Mouse (Mus musculus): ENCODE results near the gene Sec14l5. TPM values are rescaled to one million over a fixed set of nuclear protein-coding genes. Genes with fewer than 3 reads are reported as not detected.
A peak's percentile ranks its signal among the peaks of the same experiment; 100 is the strongest.

Gene Sec14l5
- polyA plus RNA-seq, 1 experiment from 2014 or later = 0.18 TPM

DNA sequence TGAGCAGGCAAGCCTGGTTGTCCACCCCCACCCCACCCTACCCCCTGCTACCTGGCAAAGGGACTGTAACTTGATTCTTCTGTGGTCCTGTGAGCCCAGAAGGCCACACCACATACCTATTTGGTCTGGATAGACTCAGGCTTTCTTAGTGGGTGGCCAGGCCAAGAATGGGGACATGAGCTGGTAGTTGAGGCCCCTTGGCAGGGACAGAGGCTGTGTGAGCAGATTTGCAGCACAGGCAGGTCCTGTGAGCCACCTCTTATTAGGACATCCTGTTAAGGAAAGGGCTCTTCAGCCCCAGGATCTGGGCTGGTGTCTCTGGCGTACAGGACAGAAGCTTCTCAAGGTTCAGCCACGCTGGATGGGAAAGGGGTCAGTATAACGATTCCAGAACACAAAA is 10.2 kb downstream of the Sec14l5 start:
- H3K4me1 ChIP-seq = peaks cover 10% of the 10 kb centered on the region
- H3K9ac ChIP-seq = no peak overlapping the region
- H3K4me2 ChIP-seq = no peak overlapping the region
- no peak overlapping the region for H3K4me3 ChIP-seq
- no peaks in the 10 kb centered on the region for H3K36me3 ChIP-seq (ENCODE audit: poor library complexity, severe bottlenecking)
- no peaks in the 10 kb centered on the region for H3K9me3 ChIP-seq (replicated peaks)
- H3K27me3 ChIP-seq = 0 out of 2 replicates have a peak, but pooled peaks cover 6% of the 10 kb centered on the region
- no peak for ATAC-seq
- no peak overlapping the region for H3K27ac ChIP-seq
- 79% methylated on average over 3 of the region's 3 CpGs for WGBS

GRCm38 (mm10) chr16:5159248-5159647 is 12.3 kb downstream of the Sec14l5 start:
- 0 out of 2 replicates have a peak, but pooled peaks cover 6% of the 10 kb centered on the region for H3K27me3 ChIP-seq
- H3K36me3 ChIP-seq (ENCODE audit: poor library complexity, severe bottlenecking) = no peaks in the 10 kb centered on the region
- ATAC-seq = no peak
- no peaks in the 10 kb centered on the region for H3K9me3 ChIP-seq (replicated peaks)
- no peak overlapping the region for H3K4me3 ChIP-seq
- 87% methylated on average over 8 of the region's 8 CpGs for whole genome bisulfite sequencing
- no peaks in the 10 kb centered on the region for H3K4me1 ChIP-seq
- H3K9ac ChIP-seq = no peak overlapping the region
- no peak overlapping the region for H3K27ac ChIP-seq
- no peak overlapping the region for H3K4me2 ChIP-seq

DNA sequence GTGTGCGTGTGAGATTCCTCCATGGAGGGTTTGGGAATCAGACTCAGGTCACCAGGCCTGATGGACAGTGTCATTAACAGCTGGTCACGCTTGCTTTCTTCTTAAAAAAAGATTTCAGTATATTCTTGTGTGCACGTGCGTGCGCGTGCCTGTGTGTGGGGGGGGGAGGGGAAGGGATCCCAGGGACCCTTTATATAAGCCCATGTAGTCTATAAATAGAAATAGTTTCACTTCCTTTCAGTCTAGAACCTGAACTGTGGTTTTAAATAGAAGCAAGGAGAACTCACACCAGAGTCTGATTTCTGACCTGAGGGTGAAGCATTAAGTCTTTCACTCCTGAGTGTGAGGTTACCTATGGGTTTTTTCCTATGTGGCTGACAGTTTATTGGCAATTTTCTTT is 17.4 kb downstream of the Sec14l5 start:
- Histone ChIP-seq H3K27me3 (no peaks in the 10 kb centered on the region), H3K36me3 (ENCODE audit: poor library complexity, severe bottlenecking) (no peaks in the 10 kb centered on the region), H3K4me1 (no peaks in the 10 kb centered on the region), H3K9ac (no peak overlapping the region), H3K4me3 (no peak overlapping the region), H3K27ac (no peak overlapping the region), H3K4me2 (no peak overlapping the region), H3K9me3 (replicated peaks) (no peaks in the 10 kb centered on the region)
- WGBS = 91% methylated on average over 6 of the region's 6 CpGs
- no peak for ATAC-seq

DNA sequence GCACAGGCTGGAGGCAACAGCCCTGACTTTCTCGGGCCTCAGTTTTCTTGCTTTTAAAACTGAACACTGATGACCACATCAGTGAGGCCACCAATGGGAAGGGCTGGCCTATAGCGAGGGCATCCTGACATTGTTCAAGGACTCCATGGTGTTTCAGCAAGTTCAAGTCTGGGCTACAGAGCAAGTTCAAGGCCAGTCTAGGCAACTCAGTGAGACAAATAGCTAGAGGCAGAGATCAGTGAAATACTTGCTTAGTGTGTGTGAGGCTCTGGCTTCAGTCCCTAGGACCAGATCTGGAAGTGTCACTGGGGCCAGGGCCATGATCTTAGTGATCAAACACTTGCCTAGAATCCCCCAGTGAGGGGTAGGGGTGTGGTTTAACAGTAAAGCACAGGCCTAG is 21.1 kb downstream of the Sec14l5 start:
- no peaks in the 10 kb centered on the region for H3K36me3 ChIP-seq (ENCODE audit: poor library complexity, severe bottlenecking)
- H3K9ac ChIP-seq = no peak overlapping the region
- H3K4me3 ChIP-seq = no peak overlapping the region
- H3K9me3 ChIP-seq (replicated peaks) = no peaks in the 10 kb centered on the region
- no peak overlapping the region for H3K27ac ChIP-seq
- H3K4me1 ChIP-seq = no peaks in the 10 kb centered on the region
- 78% methylated on average over 2 of the region's 2 CpGs for WGBS
- no peaks in the 10 kb centered on the region for H3K27me3 ChIP-seq
- H3K4me2 ChIP-seq = no peak overlapping the region
- no peak for ATAC-seq

DNA sequence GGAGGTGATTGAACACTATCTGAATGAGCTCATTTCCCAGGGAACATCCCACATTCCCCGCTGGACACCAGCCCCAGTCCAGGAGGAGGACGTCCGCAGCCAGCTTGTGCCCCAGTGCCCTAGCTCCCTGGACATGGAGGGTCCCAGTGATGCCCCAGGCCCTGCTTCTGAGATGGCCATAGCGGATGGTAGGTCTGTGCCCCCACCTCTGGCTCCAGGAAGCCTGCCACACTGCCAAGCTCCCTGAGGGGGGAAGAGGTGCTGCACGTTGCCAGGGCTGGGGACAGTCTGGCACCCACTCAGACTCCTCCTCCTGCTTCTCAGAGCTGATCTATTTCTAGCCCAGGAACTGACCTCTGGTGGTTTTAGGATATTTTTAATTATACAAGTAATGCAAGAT is 21.9 kb downstream of the Sec14l5 start:
- no peaks in the 10 kb centered on the region for H3K27me3 ChIP-seq
- H3K36me3 ChIP-seq (ENCODE audit: poor library complexity, severe bottlenecking) = no peaks in the 10 kb centered on the region
- H3K27ac ChIP-seq = no peak overlapping the region
- ATAC-seq = no peak
- no peaks in the 10 kb centered on the region for H3K4me1 ChIP-seq
- WGBS = 76% methylated on average over 5 of the region's 5 CpGs
- no peak overlapping the region for H3K4me3 ChIP-seq
- no peak overlapping the region for H3K9ac ChIP-seq
- no peak overlapping the region for H3K4me2 ChIP-seq
- no peaks in the 10 kb centered on the region for H3K9me3 ChIP-seq (replicated peaks)

- no peak for ATAC-seq
- H3K27ac ChIP-seq = no peak overlapping the region
- no peak overlapping the region for H3K4me2 ChIP-seq
- WGBS = 92% methylated on average over 6 of the region's 6 CpGs
- no peaks in the 10 kb centered on the region for H3K9me3 ChIP-seq (replicated peaks)
- no peak overlapping the region for H3K4me3 ChIP-seq
- H3K36me3 ChIP-seq (ENCODE audit: poor library complexity, severe bottlenecking) = no peaks in the 10 kb centered on the region
- H3K27me3 ChIP-seq = no peaks in the 10 kb centered on the region
- no peaks in the 10 kb centered on the region for H3K4me1 ChIP-seq
- no peak overlapping the region for H3K9ac ChIP-seq
These were observed 25.7 kb downstream of the Sec14l5 start for GRCm38 (mm10) chr16:5172636-5173035.

DNA sequence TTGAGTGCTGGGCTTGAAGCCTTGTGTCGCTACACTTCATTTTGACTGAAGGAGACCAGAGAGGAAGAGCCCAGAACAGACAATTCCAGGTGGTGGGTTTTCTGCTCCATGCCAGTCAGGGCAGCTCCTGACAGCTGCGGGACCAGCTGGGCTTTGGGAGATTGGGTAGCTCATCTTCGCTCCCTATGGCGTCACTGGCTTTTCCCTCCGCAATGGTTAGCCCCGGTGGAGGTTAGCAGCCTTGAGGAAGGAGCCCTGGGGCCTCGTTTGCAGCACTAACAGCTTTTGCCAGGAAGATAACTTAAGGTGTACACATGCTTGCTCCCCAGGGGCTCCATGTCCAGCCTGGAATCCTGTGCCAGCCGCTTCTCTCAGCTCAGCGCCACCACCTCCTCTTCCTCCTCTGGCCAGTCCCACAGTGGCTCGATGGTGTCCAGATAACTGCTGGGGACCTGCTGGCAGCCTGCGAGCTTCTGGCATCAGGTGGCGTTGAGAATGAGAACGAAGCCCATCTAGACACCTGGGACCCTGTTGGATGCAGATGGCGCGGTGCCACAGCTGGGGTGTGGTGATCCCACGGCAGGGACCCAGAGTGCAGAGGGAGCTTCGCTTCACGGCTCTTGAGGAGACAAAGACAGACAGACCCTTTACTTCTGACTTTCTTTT is 36.5 kb downstream of the Sec14l5 start:
- no peaks in the 10 kb centered on the region for H3K4me1 ChIP-seq

DNA sequence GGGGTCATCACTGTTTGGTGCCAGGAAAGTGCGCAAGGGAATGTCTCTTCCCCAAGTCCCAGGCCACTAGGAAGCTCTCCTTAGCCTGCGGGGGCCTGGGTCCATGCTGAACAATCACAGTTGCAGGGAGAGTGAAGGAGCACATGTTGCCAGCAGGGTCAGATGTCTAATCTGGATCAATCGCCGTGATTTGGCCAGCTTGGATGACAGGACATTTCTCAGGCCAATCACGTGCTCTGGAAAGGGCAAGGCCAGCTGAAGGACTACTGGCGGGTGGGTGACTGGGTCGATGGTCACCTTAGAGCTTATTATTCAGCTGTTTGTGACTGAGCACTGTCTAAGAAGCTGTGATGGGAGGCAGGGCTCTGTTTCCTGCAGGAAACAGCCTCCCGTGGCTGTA is 37.2 kb downstream of the Sec14l5 start:
- no peaks in the 10 kb centered on the region for H3K9me3 ChIP-seq (replicated peaks)
- WGBS = 73% methylated on average over 8 of the region's 8 CpGs
- no peak overlapping the region for H3K4me2 ChIP-seq
- no peak overlapping the region for H3K9ac ChIP-seq
- H3K27me3 ChIP-seq = 0 out of 2 replicates have a peak, but pooled peaks cover 4% of the 10 kb centered on the region
- H3K4me3 ChIP-seq = no peak overlapping the region
- H3K27ac ChIP-seq = no peak overlapping the region
- ATAC-seq = no peak
- H3K4me1 ChIP-seq = no peaks in the 10 kb centered on the region
- H3K36me3 ChIP-seq (ENCODE audit: poor library complexity, severe bottlenecking) = no peaks in the 10 kb centered on the region

More for the DNA sequence above, 36.5 kb downstream of the Sec14l5 start:
- Histone ChIP-seq H3K9me3 (replicated peaks) (no peaks in the 10 kb centered on the region), H3K4me2 (no peak overlapping the region), H3K9ac (no peak overlapping the region), H3K36me3 (ENCODE audit: poor library complexity, severe bottlenecking) (no peaks in the 10 kb centered on the region), H3K4me3 (no peak overlapping the region), H3K27ac (no peak overlapping the region), H3K27me3 (0 out of 2 replicates have a peak, but pooled peaks cover 4% of the 10 kb centered on the region)
- ATAC-seq = no peak
- WGBS = 84% methylated on average over 18 of the region's 18 CpGs

DNA sequence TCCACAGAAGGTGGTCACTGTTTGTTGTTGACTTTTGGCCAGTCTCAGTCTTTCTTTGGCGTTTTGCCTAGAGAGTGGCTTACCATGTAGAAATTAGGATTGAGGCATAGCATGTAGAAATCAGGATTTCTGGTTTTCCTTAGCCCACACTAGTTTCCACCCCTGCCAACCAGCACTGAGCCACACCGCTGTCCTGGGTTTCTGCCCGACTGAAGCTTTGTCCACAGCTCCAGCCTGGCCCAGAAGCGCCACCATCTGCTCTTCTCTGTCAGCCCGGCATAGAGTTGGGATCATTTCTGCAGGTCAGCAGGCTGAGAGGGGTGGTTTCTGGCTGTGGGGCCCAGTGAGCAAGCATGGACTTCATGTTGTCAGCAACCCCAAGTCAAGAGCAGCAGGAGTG is 38.0 kb downstream of the Sec14l5 start:
- no peaks in the 10 kb centered on the region for H3K4me1 ChIP-seq
- H3K9me3 ChIP-seq (replicated peaks) = no peaks in the 10 kb centered on the region
- 87% methylated on average over 5 of the region's 5 CpGs for WGBS
- H3K4me3 ChIP-seq = no peak overlapping the region
- ATAC-seq = no peak
- H3K4me2 ChIP-seq = no peak overlapping the region
- no peak overlapping the region for H3K27ac ChIP-seq
- H3K27me3 ChIP-seq = 0 out of 2 replicates have a peak, but pooled peaks cover 4% of the 10 kb centered on the region
- H3K9ac ChIP-seq = no peak overlapping the region
- no peaks in the 10 kb centered on the region for H3K36me3 ChIP-seq (ENCODE audit: poor library complexity, severe bottlenecking)

- H3K9me3 ChIP-seq (replicated peaks) = no peaks in the 10 kb centered on the region
These were observed 38.8 kb downstream of the Sec14l5 start for GRCm38 (mm10) chr16:5185691-5186090.

DNA sequence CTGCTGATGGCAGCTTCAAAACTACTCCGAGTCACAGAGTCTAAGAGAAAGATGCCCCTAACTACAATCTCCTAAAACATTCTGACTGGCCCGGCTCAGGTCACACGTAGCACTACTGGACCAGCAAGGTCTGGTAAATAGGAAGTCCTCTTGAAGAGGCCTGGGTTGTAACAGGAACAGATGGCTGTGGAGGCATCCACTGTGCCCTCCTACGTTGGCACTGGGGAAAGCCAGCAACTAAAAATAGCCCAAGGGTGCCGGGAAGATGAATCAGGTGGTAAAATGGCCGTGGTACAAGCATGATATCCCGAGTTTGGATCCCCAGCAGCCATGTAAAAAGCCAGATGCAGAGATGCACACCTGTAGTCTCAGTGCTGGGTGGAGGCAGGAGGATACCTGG is 39.3 kb downstream of the Sec14l5 start:
- Histone ChIP-seq H3K27me3 (0 out of 2 replicates have a peak, but pooled peaks cover 4% of the 10 kb centered on the region), H3K9me3 (replicated peaks) (no peaks in the 10 kb centered on the region), H3K4me3 (no peak overlapping the region), H3K4me1 (no peaks in the 10 kb centered on the region), H3K27ac (no peak overlapping the region), H3K4me2 (no peak overlapping the region), H3K9ac (no peak overlapping the region), H3K36me3 (ENCODE audit: poor library complexity, severe bottlenecking) (no peaks in the 10 kb centered on the region)
- ATAC-seq = no peak
- WGBS = 83% methylated on average over 7 of the region's 7 CpGs

More at GRCm38 (mm10) chr16:5185691-5186090, 38.8 kb downstream of the Sec14l5 start:
- H3K4me3 ChIP-seq = no peak overlapping the region
- no peaks in the 10 kb centered on the region for H3K36me3 ChIP-seq (ENCODE audit: poor library complexity, severe bottlenecking)
- H3K27me3 ChIP-seq = 0 out of 2 replicates have a peak, but pooled peaks cover 4% of the 10 kb centered on the region
- H3K27ac ChIP-seq = no peak overlapping the region
- H3K4me2 ChIP-seq = no peak overlapping the region
- no peak for ATAC-seq
- H3K9ac ChIP-seq = no peak overlapping the region
- WGBS = 78% methylated on average over 7 of the region's 7 CpGs
- H3K4me1 ChIP-seq = no peaks in the 10 kb centered on the region

- WGBS = 30% methylated on average over 6 of the region's 6 CpGs
- H3K27ac ChIP-seq = no peak overlapping the region
- H3K9me3 ChIP-seq (replicated peaks) = no peaks in the 10 kb centered on the region
- no peak overlapping the region for H3K4me3 ChIP-seq
- no peak overlapping the region for H3K4me2 ChIP-seq
- ATAC-seq = no peak
- no peaks in the 10 kb centered on the region for H3K4me1 ChIP-seq
- H3K27me3 ChIP-seq = no peaks in the 10 kb centered on the region
- no peaks in the 10 kb centered on the region for H3K36me3 ChIP-seq (ENCODE audit: poor library complexity, severe bottlenecking)
- no peak overlapping the region for H3K9ac ChIP-seq
These were observed 48.2 kb downstream of the Sec14l5 start for GRCm38 (mm10) chr16:5195080-5195479.

DNA sequence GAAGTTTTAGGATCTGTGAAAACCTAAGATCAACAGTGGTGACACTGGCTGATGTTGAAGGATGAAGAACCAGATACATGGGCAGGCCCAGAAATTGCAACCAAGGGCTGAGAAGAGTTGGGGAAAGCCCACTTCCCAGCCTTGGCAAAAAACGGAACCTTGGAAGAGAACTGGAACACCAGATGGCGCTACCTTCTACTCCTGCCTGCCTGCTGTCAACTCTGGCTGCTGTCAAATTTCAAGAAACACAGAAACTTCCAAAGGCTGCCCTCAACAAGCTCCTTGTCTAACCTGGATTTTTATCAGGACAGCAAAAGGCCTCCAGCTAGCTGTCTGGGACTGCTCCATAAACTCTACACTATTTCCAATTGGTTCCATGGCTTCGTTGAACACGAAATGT is 55.8 kb downstream of the Sec14l5 start:
- H3K9me3 ChIP-seq (replicated peaks) = no peaks in the 10 kb centered on the region
- H3K4me3 ChIP-seq = peak overlapping the region; percentile 81
- H3K27me3 ChIP-seq = peaks cover 14% of the 10 kb centered on the region
- H3K9ac ChIP-seq = no peak overlapping the region
- 12% methylated on average over 4 of the region's 4 CpGs for WGBS
- H3K36me3 ChIP-seq (ENCODE audit: poor library complexity, severe bottlenecking) = no peaks in the 10 kb centered on the region
- no peak overlapping the region for H3K27ac ChIP-seq
- H3K4me2 ChIP-seq = peak overlapping the region; percentile 95
- H3K4me1 ChIP-seq = peaks cover 6% of the 10 kb centered on the region
- no peak for ATAC-seq
